Comparison of ENCODE assay signal across 14 mouse cellular contexts in genomic region chr19:32051251-32051650, GRCm38 (mm10).
"Had no signal": no experiment of that assay in that cellular context is flagged by ENCODE, and none has a peak within 500 bp of the region (broad histone marks: within the 10 kb centered on the region; RNA-seq: fewer than 3 reads in every experiment).

No protein-coding gene starts in this region.

- DNase-seq: lung, adult 18-20 months; lung, embryonic 14.5 days; lung, postnatal 10 days; lung, postnatal 4 days; right cerebral cortex, postnatal 14 days; thymus, adult 18-20 months; thymus, postnatal 14 days; thymus, postnatal 36 days had no signal

- H3K4me3 ChIP-seq: midbrain, embryonic 10.5 days; midbrain, embryonic 12.5 days; midbrain, embryonic 15.5 days; neural tube, embryonic 12.5 days; stomach, embryonic 15.5 days had no signal

- H3K4me1 ChIP-seq: midbrain, embryonic 10.5 days; midbrain, embryonic 12.5 days; midbrain, embryonic 15.5 days; neural tube, embryonic 12.5 days; stomach, embryonic 15.5 days had no signal

- H3K36me3 ChIP-seq: midbrain, embryonic 10.5 days; midbrain, embryonic 12.5 days; midbrain, embryonic 15.5 days; neural tube, embryonic 12.5 days; stomach, embryonic 15.5 days had no signal

- H3K27me3 ChIP-seq: midbrain, embryonic 12.5 days; midbrain, embryonic 15.5 days; neural tube, embryonic 12.5 days; stomach, embryonic 15.5 days had no signal

- H3K27ac ChIP-seq: midbrain, embryonic 10.5 days; midbrain, embryonic 12.5 days; midbrain, embryonic 15.5 days; neural tube, embryonic 12.5 days; stomach, embryonic 15.5 days; stomach, postnatal 0 days had no signal

- H3K9me3 ChIP-seq: midbrain, embryonic 10.5 days; midbrain, embryonic 12.5 days; midbrain, embryonic 15.5 days; neural tube, embryonic 12.5 days; stomach, embryonic 15.5 days had no signal
